Mouse (Mus musculus) embryonic facial prominence, embryonic 11.5 days (tissue): ENCODE measurements at regions not wholly inside any gene's neighbourhood (a gene's known extent, or its start where the extent isn't known, plus 50 kb on each side); places are given as distances from the start of the nearest gene placed in this dataset.
A peak's percentile ranks its signal among the peaks of the same experiment; 100 is the strongest.
"Not testable (repeated sequence)": the region's sequence is repeated elsewhere in the genome, so short reads cannot be mapped to it uniquely, and the experiment has no call there.

Experiments
- ATAC-seq: fragments of 200-750 bp; cut with Nextera tagmentation; replicated peaks from 2 replicates; pipeline ENCODE4 v1.8.0; 2017; ENCODE audit warnings: low read depth; ENCODE audit not compliant: insufficient number of reproducible peaks, low FRiP score, low TSS enrichment
- DNase-seq: peaks from one replicate; pipeline ENCODE4 v3.0.0-alpha.2; 2015; ENCODE audit warnings: low spot score
- H3K27ac ChIP-seq: fragments of 300-500 bp; sonication (generic); replicated peaks from 2 replicates; pipeline ENCODE4 v1.5.1; 2014; ENCODE audit warnings: mild to moderate bottlenecking, low read depth, low read length, control low read depth
- H3K27me3 ChIP-seq: fragments of 300-500 bp; sonication (generic); 2 replicates; pipeline ENCODE4 v1.6.1; 2014; ENCODE audit warnings: mild to moderate bottlenecking, low read length, moderate library complexity, mixed read lengths; ENCODE audit not compliant: control insufficient read depth, insufficient read depth
- H3K36me3 ChIP-seq: fragments of 300-500 bp; sonication (generic); replicated peaks from 2 replicates; pipeline ENCODE4 v1.6.1; 2014; ENCODE audit warnings: low read depth, mild to moderate bottlenecking, low read length, moderate library complexity, mixed read lengths; ENCODE audit not compliant: control insufficient read depth, insufficient read depth
- H3K4me1 ChIP-seq: fragments of 300-500 bp; sonication (generic); 2 replicates; pipeline ENCODE4 v1.6.1; 2014; ENCODE audit warnings: low read length, mixed read lengths; ENCODE audit not compliant: control insufficient read depth, insufficient read depth
- H3K4me2 ChIP-seq: fragments of 300-500 bp; sonication (generic); 2 replicates; pipeline ENCODE4 v1.6.1; 2014; ENCODE audit warnings: low read depth, mild to moderate bottlenecking, control low read depth, low read length, moderate library complexity
- H3K4me3 ChIP-seq: fragments of 300-500 bp; sonication (generic); 2 replicates; pipeline ENCODE4 v1.5.1; 2014; ENCODE audit warnings: low read depth, low read length, control low read depth
- H3K9ac ChIP-seq: fragments of 300-500 bp; sonication (generic); replicated peaks from 2 replicates; pipeline ENCODE4 v1.6.1; 2014; ENCODE audit warnings: mild to moderate bottlenecking, control low read depth, low read length
- H3K9me3 ChIP-seq: fragments of 300-500 bp; sonication (generic); replicated peaks from 2 replicates; pipeline ENCODE4 v1.6.1; 2016; ENCODE audit warnings: mild to moderate bottlenecking, low read length, inconsistent platforms, mixed read lengths; ENCODE audit not compliant: control insufficient read depth
- WGBS: fragments of 180-500 bp; shearing (Covaris S2); extraction: QIAGEN DNeasy Blood & Tissue Kit; methylation state at CpG from one replicate; pipeline ENCODE4 v1.1.7; 2014; 5-methylcytosine and 5-hydroxymethylcytosine counted together

DNA sequence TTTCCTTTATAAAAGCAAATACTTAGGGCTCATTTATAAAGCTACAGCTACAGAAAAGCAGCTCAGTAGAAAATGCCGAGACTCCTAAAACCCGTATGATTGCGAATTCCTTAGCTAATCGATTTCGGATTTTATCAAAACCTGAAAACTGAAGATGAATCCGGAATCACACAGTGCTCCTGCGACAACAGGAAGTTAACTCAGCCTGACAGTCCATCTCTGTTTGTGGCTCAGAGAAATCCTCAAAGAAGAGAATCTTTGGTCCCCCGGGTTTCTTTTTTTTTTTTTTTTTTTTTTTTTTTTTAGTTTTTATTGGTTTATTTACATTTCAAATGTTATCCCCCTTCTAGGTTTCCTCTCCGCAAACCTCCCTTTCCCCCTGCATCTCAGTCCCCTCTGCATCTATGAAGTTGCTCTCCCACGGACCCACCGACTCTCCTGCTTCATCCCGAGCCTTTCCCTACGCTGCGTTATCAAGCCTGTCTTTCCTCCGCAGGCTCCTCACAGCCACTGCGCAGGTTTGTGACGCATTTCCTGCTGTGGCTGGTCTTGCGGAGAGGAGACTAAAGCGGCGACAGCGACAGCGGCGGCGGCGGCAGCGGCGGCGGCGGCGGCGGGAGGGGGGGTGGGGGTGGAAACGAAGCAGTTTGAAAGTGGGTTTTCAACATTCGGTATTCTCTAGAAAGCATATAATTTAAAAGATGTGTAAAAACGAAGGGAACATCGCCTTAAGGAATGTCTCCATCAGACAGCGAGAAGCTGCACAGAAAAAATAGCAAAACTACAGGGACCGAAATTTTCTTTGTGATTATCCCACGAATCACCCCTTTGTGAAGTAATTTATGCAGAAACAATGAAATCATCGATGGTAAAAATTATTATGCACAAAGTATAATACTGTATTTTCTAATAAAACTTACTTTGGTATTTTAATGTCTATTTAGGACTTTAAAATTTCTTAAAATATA, 352.3 kb upstream of the Snrpn start:
- H3K4me2 ChIP-seq: not testable (repeated sequence)

DNA sequence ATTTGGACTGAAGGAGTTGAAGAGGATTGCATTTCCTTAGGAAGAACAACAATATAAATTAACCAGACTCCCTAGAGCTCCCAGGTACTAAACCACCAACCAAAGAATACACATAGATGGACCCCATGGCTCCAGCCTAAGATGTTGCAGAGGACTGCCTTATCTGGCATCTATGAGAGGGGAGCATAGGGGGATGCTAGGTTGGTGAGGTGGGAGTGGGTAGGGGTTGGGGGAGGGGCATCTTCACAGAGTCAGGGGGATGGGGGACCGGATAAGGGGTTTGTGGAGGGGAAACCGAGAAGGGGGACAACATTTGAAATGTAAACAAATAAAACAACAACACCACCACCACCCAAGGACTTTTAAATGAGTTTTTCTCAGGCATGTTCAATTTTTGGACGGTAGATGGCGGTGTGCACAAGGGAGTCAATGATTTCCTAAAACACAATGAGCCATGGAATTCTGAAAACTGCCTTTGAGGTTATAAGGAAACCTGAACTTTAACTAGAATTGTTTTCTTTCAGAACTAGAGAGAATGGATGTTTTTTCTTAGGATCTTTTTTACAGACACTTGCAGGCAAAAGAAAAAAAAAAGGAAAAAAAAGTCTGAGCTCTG, 347.9 kb upstream of the Snrpn start:
- H3K27ac ChIP-seq, H3K9ac ChIP-seq, H3K27me3 ChIP-seq, ATAC-seq, H3K4me1 ChIP-seq, H3K9me3 ChIP-seq, H3K4me3 ChIP-seq, H3K4me2 ChIP-seq, H3K36me3 ChIP-seq: not testable (repeated sequence)
- DNase-seq: peak; percentile 39
- WGBS: 4% methylated on average over 4 of the region's 4 CpGs

More for the DNA sequence above, 352.3 kb upstream of the Snrpn start:
- ATAC-seq: peak; percentile 82
- peak overlapping the region; percentile 26 for H3K4me3 ChIP-seq
- not testable (repeated sequence) for H3K9me3 ChIP-seq, H3K27me3 ChIP-seq, H3K9ac ChIP-seq, H3K4me1 ChIP-seq, H3K36me3 ChIP-seq, H3K27ac ChIP-seq
- 11% methylated on average over 39 of the region's 39 CpGs for WGBS
- DNase-seq: peak; percentile 17

DNA sequence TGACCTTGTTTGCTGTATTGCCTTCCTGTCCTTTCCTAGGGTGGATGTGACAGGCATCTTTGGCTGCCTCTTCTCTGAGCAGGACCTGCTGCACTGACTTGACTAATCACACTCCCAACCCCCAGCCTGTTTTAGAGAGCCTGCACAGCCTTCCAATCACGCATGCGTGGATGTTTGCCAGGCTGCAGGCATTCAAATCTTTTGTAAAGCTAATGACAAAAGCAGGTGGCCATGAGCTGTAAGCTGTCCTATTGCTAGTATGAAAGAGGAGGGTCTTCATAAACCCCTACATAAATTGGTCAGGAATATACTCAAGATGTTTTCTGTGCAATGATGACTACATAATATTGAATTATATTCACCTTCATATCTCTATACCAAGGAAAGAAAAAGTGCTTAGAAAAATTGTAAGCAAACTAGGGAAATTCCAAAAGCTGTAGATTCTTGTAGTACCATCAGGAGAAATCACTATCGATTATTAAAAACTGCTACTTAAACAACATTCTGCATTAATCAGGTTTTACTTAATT, 310.1 kb upstream of the Snrpn start:
- H3K27me3 ChIP-seq, ATAC-seq, H3K4me1 ChIP-seq, H3K4me2 ChIP-seq, DNase-seq, H3K4me3 ChIP-seq, H3K36me3 ChIP-seq, H3K27ac ChIP-seq, H3K9ac ChIP-seq, H3K9me3 ChIP-seq: not testable (repeated sequence)
- WGBS: 64% methylated on average over 3 of the region's 3 CpGs

DNA sequence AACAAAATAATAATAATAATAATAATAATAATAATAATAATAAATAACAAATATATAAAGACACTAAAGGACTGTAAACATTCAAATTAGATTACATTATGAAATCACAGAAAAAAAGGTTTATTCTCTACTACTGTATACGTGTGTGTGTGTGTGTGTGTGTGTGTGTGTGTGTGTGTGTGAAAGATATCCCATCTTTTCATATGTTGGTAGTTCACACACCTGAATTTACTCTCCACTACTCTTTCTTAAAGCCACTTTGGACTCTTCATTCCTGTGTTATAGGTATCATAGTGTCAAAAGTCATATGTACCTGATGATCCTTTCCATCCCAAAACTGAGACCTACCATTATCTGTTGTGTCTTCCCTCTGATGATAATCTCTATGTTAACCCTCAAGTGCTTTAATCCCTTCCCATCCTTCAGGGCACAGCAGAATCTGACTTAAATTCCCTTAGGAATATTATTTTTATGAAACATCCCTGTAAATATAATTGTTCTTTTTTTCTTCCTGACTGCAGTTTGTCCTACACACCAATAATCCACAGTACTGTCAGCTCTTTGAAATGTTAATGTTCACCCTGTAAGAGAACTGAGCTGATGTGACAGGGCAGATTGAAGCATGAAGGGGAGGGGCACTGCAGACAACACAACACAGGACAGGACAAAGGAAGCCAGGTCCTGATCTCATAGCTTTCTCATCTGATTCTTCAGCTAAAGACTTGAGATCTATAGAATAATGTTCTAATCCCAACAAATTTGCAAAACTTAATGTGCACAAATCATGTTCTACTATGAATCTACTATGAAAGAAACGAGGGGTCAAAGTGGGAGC, 309.4 kb upstream of the Snrpn start:
- not testable (repeated sequence) for H3K9ac ChIP-seq, H3K27me3 ChIP-seq, H3K9me3 ChIP-seq, H3K36me3 ChIP-seq, DNase-seq, H3K4me3 ChIP-seq, H3K27ac ChIP-seq, H3K4me2 ChIP-seq, ATAC-seq, H3K4me1 ChIP-seq
- 61% methylated on average over 2 of the region's 2 CpGs for WGBS

- no peak for DNase-seq
- no peaks in the 10 kb centered on the region for H3K27me3 ChIP-seq
- no peaks in the 10 kb centered on the region for H3K4me1 ChIP-seq
- WGBS: 75% methylated on average over 3 of the region's 3 CpGs
- H3K36me3 ChIP-seq: no peaks in the 10 kb centered on the region
- H3K9me3 ChIP-seq: no peaks in the 10 kb centered on the region
- no peak for ATAC-seq
- H3K9ac ChIP-seq: no peak overlapping the region
- H3K4me2 ChIP-seq: no peak overlapping the region
- no peak overlapping the region for H3K4me3 ChIP-seq
- no peak overlapping the region for H3K27ac ChIP-seq
These were observed 298.8 kb upstream of the Snrpn start for GRCm38 (mm10) chr7:60438781-60439180.

GRCm38 (mm10) chr7:60391011-60391863, 251.2 kb upstream of the Snrpn start:
- H3K4me1 ChIP-seq, H3K9me3 ChIP-seq, H3K27me3 ChIP-seq, H3K27ac ChIP-seq, H3K36me3 ChIP-seq: not testable (repeated sequence)
- DNase-seq (peak; percentile 77), ATAC-seq (peak; percentile 87; the same call in 1 of the 2 replicates)
- Histone ChIP-seq H3K4me3 (peak overlapping the region; percentile 29), H3K4me2 (peak overlapping the region; percentile 19), H3K9ac (0 out of 2 replicates have a peak overlapping the region, but pooled peaks have one; percentile 6)
- WGBS: 13% methylated on average over 33 of the region's 33 CpGs

DNA sequence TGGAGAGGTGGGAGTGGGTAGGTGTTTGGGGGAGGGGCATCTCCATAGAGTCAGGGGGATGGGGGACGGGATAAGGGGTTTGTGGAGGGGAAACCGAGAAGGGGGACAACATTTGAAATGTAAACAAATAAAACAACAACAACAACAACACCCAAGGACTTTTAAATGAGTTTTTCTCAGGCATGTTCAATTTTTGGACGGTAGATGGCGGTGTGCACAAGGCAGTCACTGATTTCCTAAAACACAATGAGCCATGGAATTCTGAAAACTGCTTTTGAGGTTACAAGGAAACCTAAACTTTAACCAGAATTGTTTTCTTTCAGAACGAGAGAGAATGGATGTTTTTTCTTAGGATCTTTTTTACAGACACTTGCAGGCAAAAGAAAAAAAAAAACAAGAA, 246.9 kb upstream of the Snrpn start:
- H3K4me1 ChIP-seq, H3K4me2 ChIP-seq, H3K9ac ChIP-seq, H3K36me3 ChIP-seq, H3K4me3 ChIP-seq, H3K9me3 ChIP-seq, H3K27me3 ChIP-seq, H3K27ac ChIP-seq, ATAC-seq: not testable (repeated sequence)
- peak; percentile 16 for DNase-seq
- 9% methylated on average over 5 of the region's 5 CpGs for WGBS
